In the genomic region with DNA sequence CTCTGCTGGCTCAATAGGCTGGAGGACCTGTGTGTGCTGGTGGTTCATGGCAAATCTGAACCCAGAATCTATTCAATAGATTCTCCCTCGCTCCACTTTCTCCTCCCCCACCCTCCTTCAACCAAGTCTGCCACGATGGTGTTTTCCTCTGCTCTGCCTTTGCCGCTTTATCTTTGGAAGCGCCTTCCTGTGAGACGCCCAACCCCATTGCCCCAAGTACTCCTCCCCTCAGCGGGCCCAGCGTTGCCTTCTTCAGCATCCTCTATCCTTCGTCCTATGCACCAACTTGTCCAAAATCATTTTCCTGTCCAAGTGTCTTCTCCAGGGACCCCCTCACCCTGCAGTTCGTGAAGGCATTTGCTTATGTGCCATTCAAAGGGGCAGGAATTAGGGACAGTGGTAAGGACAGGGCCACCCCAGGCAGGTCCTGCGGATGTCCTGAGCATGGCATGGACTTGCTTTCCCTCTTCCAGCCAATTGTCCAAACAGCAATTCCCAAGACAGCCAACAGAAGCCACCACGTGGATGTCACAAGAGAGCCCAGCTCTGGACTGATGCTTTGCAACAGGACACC, we compare ENCODE assay signal across 18 mouse cellular contexts.
DNase-seq lines count a peak whose midpoint lies in the region; ATAC-seq and TF ChIP-seq lines count a peak whose summit lies in the region.
"Had no signal": no experiment of that assay in that cellular context is flagged by ENCODE, and none has a peak within 500 bp of the region (broad histone marks: within the 10 kb centered on the region; RNA-seq: fewer than 3 reads in every experiment).

No protein-coding gene starts in this region.

- no peak overlapping the region for H3K4me3 ChIP-seq in gastrocnemius, adult 2 months
- no peak overlapping the region for H3K4me3 ChIP-seq in kidney, embryonic 15.5 days (replicated peaks)
- no peak overlapping the region for H3K4me3 ChIP-seq in lung, embryonic 16.5 days (ENCODE audit: low read length)
- no peak overlapping the region for H3K4me3 ChIP-seq in stomach, postnatal 0 days (ENCODE audit: low read depth, low read length)
- H3K4me3 ChIP-seq: forebrain, embryonic 13.5 days; hindbrain, embryonic 10.5 days; neural tube, embryonic 15.5 days had no signal

- H3K9ac ChIP-seq in kidney, embryonic 15.5 days = no peak overlapping the region
- no peak overlapping the region for H3K9ac ChIP-seq in lung, embryonic 16.5 days (ENCODE audit: low read length)
- no peak overlapping the region for H3K9ac ChIP-seq in stomach, postnatal 0 days (ENCODE audit: low read length)
- H3K9ac ChIP-seq: forebrain, embryonic 13.5 days; neural tube, embryonic 15.5 days had no signal

- no peak for DNase-seq in gastrocnemius, adult 2 months
- DNase-seq in gastrocnemius, postnatal 36 days = no peak
- DNase-seq in kidney, adult 18-20 months = no peak
- DNase-seq in lung, postnatal 25 days (ENCODE audit: low spot score) = no peak
- no peak for DNase-seq in stomach, postnatal 0 days (ENCODE audit: low spot score)
- DNase-seq in yolk sac, embryonic 10.5 days (ENCODE audit: low spot score) = no peak
- DNase-seq: adrenal gland, adult 2 months; cerebellum, adult 8-10 months; right cerebral cortex, postnatal 4 days; thymus, postnatal 36 days had no signal

- intact Hi-C loops in gastrocnemius, adult 2 months (cut with DNase I) = no loop called here
- intact Hi-C loops in gastrocnemius, postnatal 36 days (cut with DNase I) = no loop called here

- TF ChIP-seq CTCF in gastrocnemius, adult 2 months (IDR thresholded peaks at IDR 0.05) = no peak
- TF ChIP-seq CTCF in stomach, postnatal 0 days (IDR thresholded peaks at IDR 0.05; ENCODE audit: low read depth) = no peak

- H3K4me2 ChIP-seq in kidney, embryonic 15.5 days = no peak overlapping the region
- H3K4me2 ChIP-seq in lung, embryonic 16.5 days (ENCODE audit: low read depth, low read length) = no peak overlapping the region
- H3K4me2 ChIP-seq in stomach, postnatal 0 days (replicated peaks; ENCODE audit: low read depth) = no peak overlapping the region
- H3K4me2 ChIP-seq: forebrain, embryonic 13.5 days; neural tube, embryonic 15.5 days had no signal

- no peaks in the 10 kb centered on the region for H3K27me3 ChIP-seq in kidney, embryonic 15.5 days
- no peaks in the 10 kb centered on the region for H3K27me3 ChIP-seq in lung, embryonic 16.5 days (ENCODE audit: control insufficient read depth, insufficient read depth, low read depth, low read length)
- no peaks in the 10 kb centered on the region for H3K27me3 ChIP-seq in stomach, postnatal 0 days (ENCODE audit: control insufficient read depth, insufficient read depth, low read length)
- H3K27me3 ChIP-seq: forebrain, embryonic 13.5 days; neural tube, embryonic 15.5 days had no signal

- no peaks in the 10 kb centered on the region for H3K36me3 ChIP-seq in kidney, embryonic 15.5 days
- H3K36me3 ChIP-seq in lung, embryonic 16.5 days (ENCODE audit: control insufficient read depth, insufficient read depth, low read length) = no peaks in the 10 kb centered on the region
- H3K36me3 ChIP-seq in stomach, postnatal 0 days (ENCODE audit: control insufficient read depth, insufficient read depth, low read length) = no peaks in the 10 kb centered on the region
- H3K36me3 ChIP-seq: hindbrain, embryonic 10.5 days; neural tube, embryonic 15.5 days had no signal

- WGBS in kidney, embryonic 15.5 days = 85% methylated on average over 11 of the region's 11 CpGs
- 74% methylated on average over 11 of the region's 11 CpGs for WGBS in lung, embryonic 16.5 days
- 81% methylated on average over 11 of the region's 11 CpGs for WGBS in stomach, postnatal 0 days

- peak overlapping the region; percentile 53; the same call in 1 of the 2 replicates for H3K27ac ChIP-seq in gastrocnemius, adult 2 months
- H3K27ac ChIP-seq in kidney, embryonic 15.5 days = peak overlapping the region; percentile 94
- H3K27ac ChIP-seq in lung, embryonic 16.5 days (ENCODE audit: low read length) = peak overlapping the region; percentile 88
- peak overlapping the region; percentile 53; the same call in 1 of the 2 replicates for H3K27ac ChIP-seq in stomach, postnatal 0 days (replicated peaks)
- H3K27ac ChIP-seq: forebrain, embryonic 13.5 days; hindbrain, embryonic 10.5 days; hindbrain, postnatal 0 days; neural tube, embryonic 15.5 days had no signal

- H3K4me1 ChIP-seq in kidney, embryonic 15.5 days = peaks cover 58% of the 10 kb centered on the region
- peaks cover 20% of the 10 kb centered on the region for H3K4me1 ChIP-seq in lung, embryonic 16.5 days (replicated peaks; ENCODE audit: control insufficient read depth, insufficient read depth, low read length)
- 0 out of 2 replicates have a peak, but pooled peaks cover 4% of the 10 kb centered on the region for H3K4me1 ChIP-seq in stomach, postnatal 0 days (replicated peaks; ENCODE audit: control insufficient read depth, insufficient read depth)
- H3K4me1 ChIP-seq: neural tube, embryonic 15.5 days had no signal

- no peak for TF ChIP-seq EP300 in stomach, postnatal 0 days (optimal IDR thresholded peaks at IDR 0.05)

- no peak for ATAC-seq in kidney, embryonic 15.5 days (replicated peaks; ENCODE audit: low FRiP score)
- ATAC-seq in lung, embryonic 16.5 days (ENCODE audit: low read depth) = no peak
- ATAC-seq in stomach, postnatal 0 days (ENCODE audit: low FRiP score, low TSS enrichment) = no peak
- ATAC-seq: forebrain, embryonic 13.5 days; hindbrain, postnatal 0 days; intestine, postnatal 0 days; midbrain, embryonic 16.5 days had no signal

- H3K9me3 ChIP-seq in kidney, embryonic 15.5 days (replicated peaks) = no peaks in the 10 kb centered on the region
- H3K9me3 ChIP-seq in lung, embryonic 16.5 days (ENCODE audit: control insufficient read depth, low read length) = no peaks in the 10 kb centered on the region
- no peaks in the 10 kb centered on the region for H3K9me3 ChIP-seq in stomach, postnatal 0 days (ENCODE audit: control insufficient read depth, low read length)
- H3K9me3 ChIP-seq: forebrain, embryonic 13.5 days; hindbrain, embryonic 10.5 days; neural tube, embryonic 15.5 days had no signal
